Mouse (Mus musculus) hindbrain, embryonic 12.5 days (tissue): ENCODE measurements around the gene Hltf. TPM values are rescaled to one million over a fixed set of nuclear protein-coding genes. Genes with fewer than 3 reads are reported as not detected.

Experiments
- ATAC-seq: fragments of 200-750 bp; cut with Nextera tagmentation; 2 replicates; pipeline ENCODE4 v1.8.0; 2017; ENCODE audit warnings: moderate TSS enrichment; ENCODE audit not compliant: low FRiP score
- H3K27ac ChIP-seq: fragments of 300-500 bp; sonication (generic); 2 replicates; pipeline ENCODE4 v1.5.1; 2016; ENCODE audit warnings: mild to moderate bottlenecking
- H3K27me3 ChIP-seq: fragments of 300-500 bp; sonication (generic); 2 replicates; pipeline ENCODE4 v1.6.1; 2016; ENCODE audit warnings: mild to moderate bottlenecking
- H3K36me3 ChIP-seq: fragments of 300-500 bp; sonication (generic); 2 replicates; pipeline ENCODE4 v1.6.1; 2016; ENCODE audit warnings: mild to moderate bottlenecking
- H3K4me1 ChIP-seq: fragments of 300-500 bp; sonication (generic); 2 replicates; pipeline ENCODE4 v1.6.1; 2016
- H3K4me2 ChIP-seq: fragments of 300-500 bp; sonication (generic); replicated peaks from 2 replicates; pipeline ENCODE4 v1.6.1; 2016; ENCODE audit warnings: mild to moderate bottlenecking
- H3K4me3 ChIP-seq: fragments of 300-500 bp; sonication (generic); 2 replicates; pipeline ENCODE4 v1.5.1; 2016; ENCODE audit warnings: mild to moderate bottlenecking
- H3K9ac ChIP-seq: fragments of 300-500 bp; sonication (generic); 2 replicates; pipeline ENCODE4 v1.6.1; 2016; ENCODE audit warnings: mild to moderate bottlenecking, moderate library complexity
- H3K9me3 ChIP-seq: fragments of 300-500 bp; sonication (generic); replicated peaks from 2 replicates; pipeline ENCODE4 v1.6.1; 2016; ENCODE audit warnings: mild to moderate bottlenecking
- WGBS: fragments of 180-500 bp; shearing (Covaris S2); methylation state at CpG from one replicate; pipeline ENCODE4 v1.1.7; 2016; 5-methylcytosine and 5-hydroxymethylcytosine counted together
- polyA plus RNA-seq: library from polyadenylated mRNA; unstranded; fragments of >200 nt; fragmentation: Nextera tagmentation; extraction: Ambion mirVana; gene quantifications from 2 replicates; pipeline ENCODE4 v1.2.1, GENCODE M21; 2016

Gene Hltf
- polyA plus RNA-seq, 1 experiment from 2014 or later = 22.4 TPM

DNA sequence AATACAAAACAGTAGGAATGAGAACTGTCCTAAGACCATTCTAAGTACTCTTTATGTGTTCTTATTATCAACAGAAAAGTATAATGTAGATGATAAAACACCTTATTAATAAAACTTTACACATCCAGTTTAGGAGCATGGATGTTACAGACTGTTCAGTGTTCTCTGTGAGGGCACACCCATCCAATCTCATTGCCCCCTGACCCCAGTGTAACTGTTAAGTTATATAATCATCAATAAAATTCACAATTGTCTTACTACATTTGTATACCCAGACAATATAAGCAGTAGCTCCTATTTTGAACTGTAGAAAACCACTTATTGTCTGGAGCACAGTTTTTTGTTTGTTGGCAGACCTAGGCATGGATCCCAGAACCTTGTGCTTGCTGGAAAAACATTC, 83.6 kb downstream of the Hltf start:
- no peak overlapping the region for H3K4me2 ChIP-seq
- H3K4me1 ChIP-seq = no peaks in the 10 kb centered on the region
- no peak for ATAC-seq

GRCm38 (mm10) chr3:20141679-20142078, 84.1 kb downstream of the Hltf start:
- 27% methylated on average over 1 of the region's 1 CpGs for WGBS
- H3K27me3 ChIP-seq = no peaks in the 10 kb centered on the region
- H3K9ac ChIP-seq = no peak overlapping the region
- H3K4me2 ChIP-seq = no peak overlapping the region
- H3K4me3 ChIP-seq = no peak overlapping the region
- no peaks in the 10 kb centered on the region for H3K9me3 ChIP-seq
- no peaks in the 10 kb centered on the region for H3K4me1 ChIP-seq
- H3K27ac ChIP-seq = no peak overlapping the region
- ATAC-seq = no peak
- no peaks in the 10 kb centered on the region for H3K36me3 ChIP-seq

More for the DNA sequence above, 83.6 kb downstream of the Hltf start:
- no peaks in the 10 kb centered on the region for H3K27me3 ChIP-seq
- H3K4me3 ChIP-seq = no peak overlapping the region
- no peaks in the 10 kb centered on the region for H3K36me3 ChIP-seq
- H3K9ac ChIP-seq = no peak overlapping the region
- no peaks in the 10 kb centered on the region for H3K9me3 ChIP-seq
- no peak overlapping the region for H3K27ac ChIP-seq

DNA sequence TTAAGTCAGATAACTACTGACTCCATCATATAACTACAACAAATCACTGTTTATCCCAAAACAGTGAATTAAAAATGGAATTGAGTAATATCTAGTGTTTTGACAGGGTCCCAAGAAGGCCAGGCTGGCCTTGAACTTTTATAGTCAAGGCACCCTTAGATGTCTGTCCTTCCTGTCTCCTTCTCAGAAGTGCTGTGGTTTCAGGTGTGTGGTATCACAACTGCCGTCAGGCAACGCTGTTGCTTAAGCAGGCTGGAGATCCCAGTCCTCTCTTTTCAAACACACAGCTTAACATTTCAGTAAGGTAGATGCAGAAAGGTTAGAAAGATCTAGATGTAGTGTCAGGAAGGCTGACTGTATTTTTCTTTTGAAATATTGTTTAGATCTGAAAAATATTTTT, 84.5 kb downstream of the Hltf start:
- Histone ChIP-seq H3K4me1 (no peaks in the 10 kb centered on the region), H3K4me3 (no peak overlapping the region), H3K9ac (no peak overlapping the region), H3K27me3 (no peaks in the 10 kb centered on the region), H3K27ac (no peak overlapping the region), H3K9me3 (no peaks in the 10 kb centered on the region), H3K36me3 (no peaks in the 10 kb centered on the region), H3K4me2 (no peak overlapping the region)
- no peak for ATAC-seq
- 84% methylated on average over 2 of the region's 2 CpGs for WGBS

- no peaks in the 10 kb centered on the region for H3K27me3 ChIP-seq
- H3K4me1 ChIP-seq = no peaks in the 10 kb centered on the region
- no peak for ATAC-seq
- H3K9ac ChIP-seq = no peak overlapping the region
- 76% methylated on average over 3 of the region's 3 CpGs for WGBS
- no peak overlapping the region for H3K4me2 ChIP-seq
- H3K4me3 ChIP-seq = no peak overlapping the region
- H3K9me3 ChIP-seq = no peaks in the 10 kb centered on the region
- no peak overlapping the region for H3K27ac ChIP-seq
- no peaks in the 10 kb centered on the region for H3K36me3 ChIP-seq
These were observed 85.0 kb downstream of the Hltf start for GRCm38 (mm10) chr3:20142576-20142975.

- no peaks in the 10 kb centered on the region for H3K27me3 ChIP-seq
- H3K36me3 ChIP-seq = no peaks in the 10 kb centered on the region
- H3K27ac ChIP-seq = no peak overlapping the region
- H3K9me3 ChIP-seq = no peaks in the 10 kb centered on the region
- H3K4me3 ChIP-seq = no peak overlapping the region
- no peak overlapping the region for H3K4me2 ChIP-seq
- H3K4me1 ChIP-seq = no peaks in the 10 kb centered on the region
- H3K9ac ChIP-seq = no peak overlapping the region
- WGBS = 88% methylated on average over 3 of the region's 3 CpGs
- ATAC-seq = no peak
These were observed 86.1 kb downstream of the Hltf start for GRCm38 (mm10) chr3:20143726-20144125.

GRCm38 (mm10) chr3:20144401-20144800, 86.8 kb downstream of the Hltf start:
- Histone ChIP-seq H3K4me3 (no peak overlapping the region), H3K4me2 (no peak overlapping the region), H3K9ac (no peak overlapping the region), H3K27me3 (no peaks in the 10 kb centered on the region), H3K9me3 (no peaks in the 10 kb centered on the region), H3K4me1 (no peaks in the 10 kb centered on the region), H3K36me3 (no peaks in the 10 kb centered on the region), H3K27ac (no peak overlapping the region)
- 47% methylated on average over 2 of the region's 2 CpGs for WGBS
- no peak for ATAC-seq

DNA sequence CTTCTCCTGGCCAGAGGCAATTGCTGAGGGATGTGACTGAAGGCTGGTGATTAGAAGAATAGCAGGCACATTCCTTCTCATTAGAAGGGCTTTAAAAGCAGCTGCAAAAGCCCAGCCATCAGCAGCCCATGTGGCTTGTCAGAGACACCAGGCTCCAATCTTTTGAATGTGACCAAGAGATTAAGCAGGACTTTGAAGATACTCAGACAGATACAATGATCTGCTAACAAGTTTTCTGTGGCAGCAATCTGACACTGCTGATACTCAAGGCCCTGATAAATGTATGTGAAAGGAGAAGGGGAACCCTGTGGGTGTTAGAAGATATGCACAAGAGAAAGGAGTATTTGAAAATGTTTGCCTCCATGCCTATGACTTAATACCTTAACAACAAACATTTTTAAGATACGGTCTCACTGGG, 88.1 kb downstream of the Hltf start:
- no peaks in the 10 kb centered on the region for H3K36me3 ChIP-seq
- H3K9me3 ChIP-seq = no peaks in the 10 kb centered on the region
- no peak overlapping the region for H3K4me3 ChIP-seq
- no peaks in the 10 kb centered on the region for H3K27me3 ChIP-seq
- no peak for ATAC-seq
- H3K27ac ChIP-seq = no peak overlapping the region
- no peak overlapping the region for H3K9ac ChIP-seq
- 75% methylated on average over 1 of the region's 1 CpGs for WGBS
- no peaks in the 10 kb centered on the region for H3K4me1 ChIP-seq
- no peak overlapping the region for H3K4me2 ChIP-seq

DNA sequence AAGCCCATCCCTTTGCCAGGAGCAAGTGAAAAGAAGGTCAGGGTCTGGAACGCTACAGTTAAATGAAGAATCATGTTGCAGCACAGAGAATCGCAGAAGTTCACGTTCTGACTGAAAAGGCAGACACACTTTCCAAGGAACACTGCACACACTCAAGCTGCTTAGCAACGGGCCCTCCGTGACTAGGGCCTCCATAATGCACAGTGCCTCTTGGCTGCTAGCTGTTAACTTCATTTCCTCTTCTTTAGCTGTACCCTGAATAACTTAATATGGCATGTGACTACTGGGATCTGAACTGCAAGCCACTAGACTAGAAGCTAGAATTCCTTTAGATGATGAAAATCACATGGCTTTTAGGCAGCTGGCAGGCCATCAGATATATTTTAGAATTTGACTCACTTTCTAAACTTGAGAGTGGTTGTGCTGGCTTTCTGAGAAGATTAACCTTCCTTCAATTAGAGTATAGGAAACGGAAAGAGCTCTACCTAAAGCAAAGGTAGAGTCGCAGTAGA, 89.3 kb downstream of the Hltf start:
- H3K4me1 ChIP-seq = no peaks in the 10 kb centered on the region
- 67% methylated on average over 7 of the region's 7 CpGs for WGBS
- ATAC-seq = no peak

GRCm38 (mm10) chr3:20147647-20148046, 90.0 kb downstream of the Hltf start:
- ATAC-seq = no peak
- Histone ChIP-seq H3K9me3 (no peaks in the 10 kb centered on the region), H3K4me1 (no peaks in the 10 kb centered on the region), H3K4me3 (no peak overlapping the region), H3K27me3 (no peaks in the 10 kb centered on the region), H3K9ac (no peak overlapping the region), H3K36me3 (no peaks in the 10 kb centered on the region), H3K27ac (no peak overlapping the region), H3K4me2 (no peak overlapping the region)
- WGBS = 76% methylated on average over 5 of the region's 5 CpGs

More for the DNA sequence above, 89.3 kb downstream of the Hltf start:
- no peaks in the 10 kb centered on the region for H3K9me3 ChIP-seq
- no peak overlapping the region for H3K4me3 ChIP-seq
- H3K27ac ChIP-seq = no peak overlapping the region
- H3K27me3 ChIP-seq = no peaks in the 10 kb centered on the region
- H3K4me2 ChIP-seq = no peak overlapping the region
- H3K36me3 ChIP-seq = no peaks in the 10 kb centered on the region
- no peak overlapping the region for H3K9ac ChIP-seq

DNA sequence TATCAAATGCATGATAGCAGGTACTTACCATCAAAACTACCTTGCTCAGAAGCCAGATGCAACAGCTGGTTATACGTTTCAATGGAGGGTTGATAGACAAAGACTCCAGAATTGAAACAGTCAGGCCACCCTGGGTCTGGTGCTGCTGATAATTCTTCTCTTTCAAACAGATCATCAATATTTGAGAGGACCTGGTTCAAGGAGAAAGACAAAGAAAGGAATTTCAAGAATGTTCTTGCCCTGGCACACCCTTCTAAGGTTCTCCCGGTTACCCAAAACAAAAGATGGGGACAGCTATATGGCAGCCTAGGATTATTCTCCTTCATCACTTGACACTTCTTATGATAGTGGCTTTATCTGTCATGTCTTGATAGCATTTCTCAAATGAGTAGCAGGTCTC, 92.9 kb downstream of the Hltf start:
- no peak for ATAC-seq
- Histone ChIP-seq H3K4me2 (no peak overlapping the region), H3K36me3 (no peaks in the 10 kb centered on the region), H3K4me3 (no peak overlapping the region), H3K9ac (no peak overlapping the region), H3K9me3 (no peaks in the 10 kb centered on the region), H3K27me3 (no peaks in the 10 kb centered on the region), H3K4me1 (peaks cover 6% of the 10 kb centered on the region; the same call in 1 of the 2 replicates), H3K27ac (no peak overlapping the region)
- WGBS = 71% methylated on average over 2 of the region's 2 CpGs

GRCm38 (mm10) chr3:20151651-20152050, 94.0 kb downstream of the Hltf start:
- Histone ChIP-seq H3K27ac (no peak overlapping the region), H3K36me3 (no peaks in the 10 kb centered on the region), H3K9me3 (no peaks in the 10 kb centered on the region), H3K4me2 (no peak overlapping the region), H3K9ac (no peak overlapping the region), H3K27me3 (no peaks in the 10 kb centered on the region), H3K4me1 (peaks cover 6% of the 10 kb centered on the region; the same call in 1 of the 2 replicates), H3K4me3 (no peak overlapping the region)
- WGBS = 93% methylated on average over 3 of the region's 3 CpGs
- ATAC-seq = no peak

DNA sequence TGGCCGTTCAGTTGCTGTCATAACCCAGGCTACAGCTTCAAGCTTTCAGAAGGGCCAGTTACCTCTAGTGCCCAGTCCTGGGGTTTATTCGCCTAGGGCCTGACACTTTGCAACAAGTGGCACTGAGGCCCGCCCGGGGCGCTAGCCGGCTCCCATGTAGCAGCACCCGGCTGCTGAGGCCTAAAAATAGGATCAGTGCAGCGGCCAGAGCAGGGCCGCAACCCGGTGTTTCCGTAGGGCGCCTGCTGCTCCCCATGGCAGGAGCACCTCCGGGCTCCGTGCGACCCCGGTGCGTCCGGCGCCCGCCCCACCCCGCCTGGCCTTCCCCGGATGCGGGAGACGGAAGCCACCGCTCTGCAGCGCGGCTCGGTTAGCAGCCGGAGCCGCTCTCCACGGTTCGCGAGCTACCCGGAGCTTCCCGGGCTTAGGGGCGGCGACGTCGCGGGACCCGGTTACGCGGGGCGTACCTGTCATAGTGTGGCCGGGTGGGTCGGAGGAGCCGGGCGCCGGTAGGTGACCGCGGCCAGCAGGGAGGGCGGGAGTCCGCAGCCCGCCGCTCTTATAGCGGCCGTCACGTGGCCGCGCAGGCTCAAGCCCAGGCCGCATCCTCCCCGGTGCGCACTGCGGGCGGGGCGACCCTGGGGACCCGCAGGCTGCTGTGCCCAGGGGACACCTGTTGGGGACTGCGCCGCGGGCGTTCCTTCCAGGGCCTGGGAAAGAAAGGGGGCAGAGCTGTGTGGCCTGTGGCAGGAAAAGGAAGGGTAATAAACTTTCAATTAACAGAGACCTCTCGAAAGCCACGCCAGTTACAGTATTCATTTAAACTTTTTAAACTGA, 97.1 kb downstream of the Hltf start, which contains the start of gene Gyg:
TSS of gene Gyg (minus strand) at position 787 of the 837 bp plus-strand sequence.
- peaks cover 7% of the 10 kb centered on the region; the same call in 1 of the 2 replicates for H3K9me3 ChIP-seq
- H3K4me3 ChIP-seq = peak within 1 kb of the TSS; percentile 72
- H3K4me2 ChIP-seq = peak within 1 kb of the TSS; percentile 96
- H3K27ac ChIP-seq = no peak within 1 kb of the TSS
- peak; percentile 95 for ATAC-seq
- peak within 1 kb of the TSS; percentile 72 for H3K9ac ChIP-seq
- peaks cover 6% of the 10 kb centered on the region; the same call in 1 of the 2 replicates for H3K4me1 ChIP-seq
- H3K36me3 ChIP-seq = no peaks in the 10 kb centered on the region
- H3K27me3 ChIP-seq = no peaks in the 10 kb centered on the region
- 1% methylated on average over 48 of the region's 73 CpGs for WGBS

DNA sequence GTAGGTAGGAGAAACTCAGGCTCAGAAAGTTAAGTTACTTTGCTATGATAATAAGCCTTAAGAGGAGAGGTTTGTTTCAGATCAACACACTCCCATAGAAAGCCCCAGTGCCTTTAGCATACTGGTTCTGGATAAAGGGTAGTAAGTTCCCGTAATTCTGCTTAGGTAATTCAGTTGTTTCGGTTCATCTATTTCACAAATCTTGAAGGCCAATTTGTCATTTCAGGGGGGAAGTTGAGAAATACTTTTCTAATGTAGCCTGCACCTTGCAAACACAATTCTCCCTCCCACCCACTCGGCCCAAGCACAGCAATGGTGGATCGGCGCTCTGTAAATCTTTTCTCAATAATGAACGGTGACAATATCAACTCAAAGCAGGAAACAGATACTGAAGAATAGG, 97.9 kb downstream of the Hltf start:
- Histone ChIP-seq H3K4me2 (peak overlapping the region; percentile 96), H3K9ac (no peak overlapping the region), H3K27ac (no peak overlapping the region), H3K9me3 (peaks cover 14% of the 10 kb centered on the region; the same call in 1 of the 2 replicates), H3K4me1 (peaks cover 6% of the 10 kb centered on the region; the same call in 1 of the 2 replicates), H3K36me3 (no peaks in the 10 kb centered on the region), H3K4me3 (no peak overlapping the region), H3K27me3 (no peaks in the 10 kb centered on the region)
- WGBS = 86% methylated on average over 6 of the region's 6 CpGs
- no peak for ATAC-seq
